ENCODE assay signal across 10 mouse cellular contexts in genomic region chr19:3814461-3814860, GRCm38 (mm10). TPM values are rescaled to one million over a fixed set of nuclear protein-coding genes. Genes with fewer than 3 reads are reported as not detected.
DNase-seq lines count a peak whose midpoint lies in the region; ATAC-seq lines count a peak whose summit lies in the region.
"Had no signal": no experiment of that assay in that cellular context is flagged by ENCODE, and none has a peak within 500 bp of the region (broad histone marks: within the 10 kb centered on the region; RNA-seq: fewer than 3 reads in every experiment).

No protein-coding gene starts in this region.

- no peaks in the 10 kb centered on the region for H3K9me3 ChIP-seq in kidney, embryonic 14.5 days (ENCODE audit: control insufficient read depth, low read length)
- H3K9me3 ChIP-seq: hindbrain, embryonic 15.5 days had no signal

- no peaks in the 10 kb centered on the region for H3K27me3 ChIP-seq in kidney, embryonic 14.5 days (ENCODE audit: control insufficient read depth, insufficient read depth, low read length)
- H3K27me3 ChIP-seq: hindbrain, embryonic 15.5 days had no signal

- H3K4me2 ChIP-seq in kidney, embryonic 14.5 days (replicated peaks; ENCODE audit: low read depth, low read length), result no peak overlapping the region
- H3K4me2 ChIP-seq: hindbrain, embryonic 15.5 days; liver, embryonic 11.5 days had no signal

- H3K27ac ChIP-seq in kidney, embryonic 14.5 days (ENCODE audit: low read depth, low read length), result no peak overlapping the region
- H3K27ac ChIP-seq: hindbrain, embryonic 15.5 days had no signal

- peak; percentile 45 for DNase-seq in adrenal gland, adult 2 months
- no peak for DNase-seq in adrenal gland, postnatal 4 days (ENCODE audit: low spot score in 2 of 2)
- DNase-seq in kidney, adult 11 months, result peak; percentile 72
- DNase-seq in cerebellum, adult 9-11 months, result peak; percentile 50
- peak; percentile 67 to 72 for DNase-seq in kidney, adult 8-10 months
- no peak for DNase-seq in spleen, postnatal 4 days (ENCODE audit: low spot score in 2 of 2)
- DNase-seq in left cerebral cortex, adult 9 months (ENCODE audit: low spot score in 2 of 2), result no peak

- H3K9ac ChIP-seq in kidney, embryonic 14.5 days (ENCODE audit: low read depth, low read length), result no peak overlapping the region
- H3K9ac ChIP-seq: hindbrain, embryonic 15.5 days had no signal

- H3K4me1 ChIP-seq in kidney, embryonic 14.5 days (ENCODE audit: control insufficient read depth, insufficient read depth, low read length), result no peaks in the 10 kb centered on the region
- H3K4me1 ChIP-seq: hindbrain, embryonic 15.5 days had no signal

- WGBS in kidney, embryonic 14.5 days, result 92% methylated on average over 10 of the region's 10 CpGs

- ATAC-seq in kidney, embryonic 14.5 days (ENCODE audit: low FRiP score, low TSS enrichment), result no peak

- H3K4me3 ChIP-seq in kidney, embryonic 14.5 days (ENCODE audit: low read length), result no peak overlapping the region
- H3K4me3 ChIP-seq: hindbrain, embryonic 15.5 days had no signal

- peaks cover 47% of the 10 kb centered on the region for H3K36me3 ChIP-seq in kidney, embryonic 14.5 days (ENCODE audit: control insufficient read depth, insufficient read depth, low read length)

RNA-seq across cellular contexts. Expression of gene Chka, which starts 37.1 kb away (rescaled TPM):
- total RNA-seq in adrenal gland, adult 2 months (2021), result 100 to 1,000 TPM in 1 of 2 experiments, 10 to 100 TPM in 1; 42.1 to 124 TPM
- polyA plus RNA-seq in adrenal gland, adult 2 months (2012; rRNA removed), result 149 and 154 TPM in 2 replicates
- 10 to 100 TPM; 63.5 to 70.5 TPM for total RNA-seq in adrenal gland, postnatal 4 days (2021)
- polyA plus RNA-seq in kidney, embryonic 14.5 days (2014; fragmentation: Nextera tagmentation; extraction: Ambion mirVana), result 46.8 and 62.6 TPM in 2 replicates

RNA-seq across cellular contexts. Expression of gene Kmt5b, which starts 47.2 kb away (rescaled TPM):
- total RNA-seq in adrenal gland, adult 2 months (2021), result 10 to 100 TPM; 40.6 to 52.5 TPM
- polyA plus RNA-seq in adrenal gland, adult 2 months (2012; rRNA removed), result 14.2 and 14.9 TPM in 2 replicates
- total RNA-seq in adrenal gland, postnatal 4 days (2021), result 10 to 100 TPM; 69.7 to 70.8 TPM
- 20.2 and 41.7 TPM in 2 replicates for polyA plus RNA-seq in kidney, embryonic 14.5 days (2014; fragmentation: Nextera tagmentation; extraction: Ambion mirVana)

Comparison
In these comparisons a context has a peak if more than half of its experiments do, and no peak if none do; other contexts are left out.
1. DNase-seq: peak in adrenal gland, adult 2 months (single experiment), kidney, adult 11 months (single experiment), cerebellum, adult 9-11 months (single experiment) and kidney, adult 8-10 months (2 of 2); none in adrenal gland, postnatal 4 days (0 of 2), spleen, postnatal 4 days (0 of 2) and left cerebral cortex, adult 9 months (0 of 2).